Mouse (Mus musculus): ENCODE data around the gene Hoxb9. TPM values are rescaled to one million over a fixed set of nuclear protein-coding genes. Genes with fewer than 3 reads are reported as not detected.

Hoxb9 gene
- total RNA-seq, 2 experiments from 2014 or later = 86.0 to 93.6 TPM

Small RNAs within 50 kb of the gene (microRNA-seq; reads per million reads assigned to microRNA genes)
- gene Mir10a = 60,500 reads per million, percentile 99 among the genes with 10 or more reads in this experiment
- gene Mir196a-1 = 32.1 reads per million, percentile 34 among the genes with 10 or more reads in this experiment

Other genes with a start within 250 kb of the Hoxb9 start
- gene Gip, start 246.9 kb upstream of the Hoxb9 start, total RNA-seq (2021) = not detected
- gene Snf8, start 236.6 kb upstream of the Hoxb9 start, total RNA-seq (2021) = 10 to 100 TPM; 74.3 to 78.8 TPM
- 10 to 100 TPM; 54.9 to 57.8 TPM for gene Ube2z, start 206.1 kb upstream of the Hoxb9 start, total RNA-seq (2021)
- 100 to 1,000 TPM; 332 to 356 TPM for gene Atp5g1, start 195.8 kb upstream of the Hoxb9 start, total RNA-seq (2021)
- gene Calcoco2, start 159.5 kb upstream of the Hoxb9 start, total RNA-seq (2021) = not detected
- gene Ttll6, start 137.7 kb upstream of the Hoxb9 start, total RNA-seq (2021) = not detected
- gene Hoxb13, start 77.1 kb upstream of the Hoxb9 start, total RNA-seq (2021) = not detected
- 10 to 100 TPM; 58.4 to 61.2 TPM for gene Hoxb8, start 10.4 kb downstream of the Hoxb9 start, total RNA-seq (2021)
- gene Hoxb7, start 15.2 kb downstream of the Hoxb9 start, total RNA-seq (2021) = 10 to 100 TPM; 39.4 to 49.8 TPM
- gene Hoxb6, start 21.0 kb downstream of the Hoxb9 start, total RNA-seq (2021) = 10 to 100 TPM; 43.6 to 47.9 TPM
- 10 to 100 TPM; 26.5 to 27.8 TPM for gene Hoxb5, start 31.9 kb downstream of the Hoxb9 start, total RNA-seq (2021)
- gene Hoxb4, start 46.8 kb downstream of the Hoxb9 start, total RNA-seq (2021) = 10 to 100 TPM; 19.8 to 22.0 TPM
- 10 to 100 TPM; 40.5 to 44.5 TPM for gene Hoxb3, start 51.9 kb downstream of the Hoxb9 start, total RNA-seq (2021)
- gene Hoxb2, start 79.1 kb downstream of the Hoxb9 start, total RNA-seq (2021) = 10 to 100 TPM; 21.0 to 26.0 TPM
- gene Hoxb1, start 94.3 kb downstream of the Hoxb9 start, total RNA-seq (2021) = not detected
- gene Skap1, start 193.1 kb downstream of the Hoxb9 start, total RNA-seq (2021) = 1 to 10 TPM; 6.1 to 7.6 TPM

Measured in adrenal gland, postnatal 4 days (tissue).